Mouse (Mus musculus): ENCODE measurements around the gene Shtn1. TPM values are rescaled to one million over a fixed set of nuclear protein-coding genes. Genes with fewer than 3 reads are reported as not detected.
A peak's percentile ranks its signal among the peaks of the same experiment; 100 is the strongest.

Shtn1 gene
- polyA plus RNA-seq, 1 experiment from 2014 or later: 2.7 TPM

DNA sequence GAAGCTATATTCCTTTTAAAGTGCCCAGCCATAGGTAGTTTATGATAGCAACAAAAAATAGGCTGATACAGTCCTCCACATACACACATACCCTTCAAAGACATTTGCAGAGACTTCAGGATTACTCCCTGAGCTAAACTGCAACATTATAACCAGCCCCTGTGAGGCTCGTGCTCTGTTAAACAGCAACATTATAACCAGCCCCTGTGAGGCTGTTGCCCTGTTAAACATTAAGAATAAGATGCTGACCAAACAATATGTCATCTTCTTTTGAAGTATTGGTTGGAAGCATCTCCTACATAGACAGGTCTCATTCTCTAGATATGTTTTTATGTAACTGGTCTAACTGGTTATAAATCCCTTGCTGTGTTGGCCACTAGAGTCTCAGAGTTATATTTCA is 45.7 kb downstream of the Shtn1 start:
- no peaks in the 10 kb centered on the region; the same call in 1 of the 2 replicates for H3K27me3 ChIP-seq (ENCODE audit: insufficient read depth, low read length)
- H3K9ac ChIP-seq (replicated peaks; ENCODE audit: low read length): no peak overlapping the region
- whole genome bisulfite sequencing: 76% methylated on average over 1 of the region's 1 CpGs
- H3K4me3 ChIP-seq (ENCODE audit: low read length): no peak overlapping the region
- no peak for ATAC-seq (ENCODE audit: low FRiP score, low TSS enrichment)
- H3K4me1 ChIP-seq (ENCODE audit: insufficient read depth, low read length): no peaks in the 10 kb centered on the region
- H3K9me3 ChIP-seq (ENCODE audit: low read length): no peaks in the 10 kb centered on the region
- H3K4me2 ChIP-seq (replicated peaks; ENCODE audit: low read depth, low read length): no peak overlapping the region
- no peak overlapping the region for H3K27ac ChIP-seq (ENCODE audit: low read length)
- no peaks in the 10 kb centered on the region for H3K36me3 ChIP-seq (ENCODE audit: insufficient read depth, low read length)

DNA sequence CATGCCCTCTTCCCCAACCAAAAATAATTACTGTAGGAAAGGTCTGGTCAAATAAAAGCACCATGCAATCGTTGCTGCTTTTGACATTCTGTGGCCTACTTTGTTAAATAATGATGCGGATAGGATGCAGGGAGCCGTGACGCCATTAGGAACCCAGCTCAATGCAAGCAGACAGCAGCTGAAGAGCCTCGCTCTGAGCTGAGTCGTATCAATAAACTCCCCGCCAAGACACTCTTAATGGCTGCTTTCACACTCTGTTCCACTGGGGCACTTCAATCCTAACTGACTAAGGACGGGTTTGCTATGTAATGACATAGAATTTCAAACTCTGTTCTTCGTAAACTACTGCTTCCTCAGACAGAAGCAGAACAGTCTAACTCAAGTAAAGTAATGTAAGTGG is 46.9 kb downstream of the Shtn1 start:
- no peaks in the 10 kb centered on the region for H3K9me3 ChIP-seq (ENCODE audit: low read length)
- H3K27me3 ChIP-seq (ENCODE audit: insufficient read depth, low read length): no peaks in the 10 kb centered on the region; the same call in 1 of the 2 replicates
- H3K27ac ChIP-seq (ENCODE audit: low read length): no peak overlapping the region
- H3K4me3 ChIP-seq (ENCODE audit: low read length): no peak overlapping the region
- no peak overlapping the region for H3K4me2 ChIP-seq (replicated peaks; ENCODE audit: low read depth, low read length)
- no peaks in the 10 kb centered on the region for H3K36me3 ChIP-seq (ENCODE audit: insufficient read depth, low read length)
- ATAC-seq (ENCODE audit: low FRiP score, low TSS enrichment): no peak
- H3K4me1 ChIP-seq (ENCODE audit: insufficient read depth, low read length): no peaks in the 10 kb centered on the region
- 51% methylated on average over 9 of the region's 9 CpGs for WGBS
- H3K9ac ChIP-seq (replicated peaks; ENCODE audit: low read length): no peak overlapping the region

GRCm38 (mm10) chr19:59028130-59028529 is 47.8 kb downstream of the Shtn1 start:
- ATAC-seq (ENCODE audit: low FRiP score, low TSS enrichment): no peak
- H3K9me3 ChIP-seq (ENCODE audit: low read length): no peaks in the 10 kb centered on the region
- WGBS: over 99% methylated on average over 3 of the region's 3 CpGs

GRCm38 (mm10) chr19:59023876-59024275 is 52.0 kb downstream of the Shtn1 start:
- no peak for ATAC-seq (ENCODE audit: low FRiP score, low TSS enrichment)
- no peak overlapping the region for H3K27ac ChIP-seq (ENCODE audit: low read length)
- 88% methylated on average over 3 of the region's 3 CpGs for WGBS

More at GRCm38 (mm10) chr19:59028130-59028529, 47.8 kb downstream of the Shtn1 start:
- Histone ChIP-seq H3K4me1 (ENCODE audit: insufficient read depth, low read length) (no peaks in the 10 kb centered on the region), H3K4me2 (replicated peaks; ENCODE audit: low read depth, low read length) (no peak overlapping the region), H3K27me3 (ENCODE audit: insufficient read depth, low read length) (no peaks in the 10 kb centered on the region), H3K4me3 (ENCODE audit: low read length) (no peak overlapping the region), H3K27ac (ENCODE audit: low read length) (no peak overlapping the region), H3K9ac (replicated peaks; ENCODE audit: low read length) (no peak overlapping the region), H3K36me3 (ENCODE audit: insufficient read depth, low read length) (no peaks in the 10 kb centered on the region)

GRCm38 (mm10) chr19:59021644-59022043 is 54.3 kb downstream of the Shtn1 start:
- Histone ChIP-seq H3K4me1 (ENCODE audit: insufficient read depth, low read length) (no peaks in the 10 kb centered on the region), H3K27ac (ENCODE audit: low read length) (no peak overlapping the region), H3K27me3 (ENCODE audit: insufficient read depth, low read length) (no peaks in the 10 kb centered on the region), H3K9ac (replicated peaks; ENCODE audit: low read length) (no peak overlapping the region), H3K4me3 (ENCODE audit: low read length) (no peak overlapping the region), H3K4me2 (replicated peaks; ENCODE audit: low read depth, low read length) (no peak overlapping the region), H3K9me3 (ENCODE audit: low read length) (peaks cover 8% of the 10 kb centered on the region; the same call in 1 of the 2 replicates), H3K36me3 (ENCODE audit: insufficient read depth, low read length) (no peaks in the 10 kb centered on the region)
- no peak for ATAC-seq (ENCODE audit: low FRiP score, low TSS enrichment)

More at GRCm38 (mm10) chr19:59023876-59024275, 52.0 kb downstream of the Shtn1 start:
- Histone ChIP-seq H3K4me3 (ENCODE audit: low read length) (no peak overlapping the region), H3K4me1 (ENCODE audit: insufficient read depth, low read length) (no peaks in the 10 kb centered on the region), H3K4me2 (replicated peaks; ENCODE audit: low read depth, low read length) (no peak overlapping the region), H3K9ac (replicated peaks; ENCODE audit: low read length) (no peak overlapping the region), H3K36me3 (ENCODE audit: insufficient read depth, low read length) (no peaks in the 10 kb centered on the region), H3K27me3 (ENCODE audit: insufficient read depth, low read length) (no peaks in the 10 kb centered on the region), H3K9me3 (ENCODE audit: low read length) (peaks cover 8% of the 10 kb centered on the region; the same call in 1 of the 2 replicates)

- no peaks in the 10 kb centered on the region for H3K9me3 ChIP-seq (ENCODE audit: low read length)
- no peaks in the 10 kb centered on the region for H3K36me3 ChIP-seq (ENCODE audit: insufficient read depth, low read length)
- H3K4me3 ChIP-seq (ENCODE audit: low read length): no peak overlapping the region
- H3K9ac ChIP-seq (replicated peaks; ENCODE audit: low read length): no peak overlapping the region
- no peak overlapping the region for H3K4me2 ChIP-seq (replicated peaks; ENCODE audit: low read depth, low read length)
- no peak for ATAC-seq (ENCODE audit: low FRiP score, low TSS enrichment)
- no peaks in the 10 kb centered on the region for H3K27me3 ChIP-seq (ENCODE audit: insufficient read depth, low read length)
- no peak overlapping the region for H3K27ac ChIP-seq (ENCODE audit: low read length)
- H3K4me1 ChIP-seq (ENCODE audit: insufficient read depth, low read length): no peaks in the 10 kb centered on the region
- 78% methylated on average over 5 of the region's 5 CpGs for WGBS
Measured at GRCm38 (mm10) chr19:59010802-59011201, 65.1 kb downstream of the Shtn1 start.

- Histone ChIP-seq H3K27ac (ENCODE audit: low read length) (no peak overlapping the region), H3K36me3 (ENCODE audit: insufficient read depth, low read length) (no peaks in the 10 kb centered on the region), H3K4me1 (ENCODE audit: insufficient read depth, low read length) (no peaks in the 10 kb centered on the region), H3K9me3 (ENCODE audit: low read length) (no peaks in the 10 kb centered on the region), H3K4me2 (replicated peaks; ENCODE audit: low read depth, low read length) (no peak overlapping the region), H3K9ac (replicated peaks; ENCODE audit: low read length) (no peak overlapping the region), H3K4me3 (ENCODE audit: low read length) (no peak overlapping the region), H3K27me3 (ENCODE audit: insufficient read depth, low read length) (no peaks in the 10 kb centered on the region)
- ATAC-seq (ENCODE audit: low FRiP score, low TSS enrichment): no peak
- WGBS: 79% methylated on average over 15 of the region's 15 CpGs
Measured at GRCm38 (mm10) chr19:59006577-59007340, 69.1 kb downstream of the Shtn1 start.

DNA sequence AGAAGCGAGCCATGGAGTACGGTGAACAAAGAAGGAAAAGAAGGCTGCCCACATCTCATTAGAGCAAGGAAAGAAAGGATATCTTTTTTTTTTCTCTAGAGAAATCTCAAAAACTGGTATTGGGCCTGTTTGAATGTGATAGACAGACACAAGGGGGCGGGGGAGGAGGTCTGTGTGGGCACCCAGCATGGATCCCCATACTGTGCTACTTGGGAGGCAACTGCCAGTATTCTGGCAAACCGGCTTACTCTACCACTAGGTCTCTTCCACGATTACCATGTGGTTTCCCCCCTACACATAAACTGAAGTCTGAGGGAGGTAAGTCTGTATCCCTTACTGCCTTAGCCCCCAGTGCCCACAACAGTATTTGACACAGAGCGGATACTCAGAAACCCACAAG is 73.1 kb downstream of the Shtn1 start:
- Histone ChIP-seq H3K27me3 (ENCODE audit: insufficient read depth, low read length) (no peaks in the 10 kb centered on the region), H3K4me1 (ENCODE audit: insufficient read depth, low read length) (no peaks in the 10 kb centered on the region), H3K4me2 (replicated peaks; ENCODE audit: low read depth, low read length) (no peak overlapping the region), H3K9ac (replicated peaks; ENCODE audit: low read length) (no peak overlapping the region), H3K27ac (ENCODE audit: low read length) (no peak overlapping the region), H3K4me3 (ENCODE audit: low read length) (no peak overlapping the region), H3K9me3 (ENCODE audit: low read length) (no peaks in the 10 kb centered on the region), H3K36me3 (ENCODE audit: insufficient read depth, low read length) (no peaks in the 10 kb centered on the region)
- 82% methylated on average over 6 of the region's 6 CpGs for WGBS
- ATAC-seq (ENCODE audit: low FRiP score, low TSS enrichment): no peak

DNA sequence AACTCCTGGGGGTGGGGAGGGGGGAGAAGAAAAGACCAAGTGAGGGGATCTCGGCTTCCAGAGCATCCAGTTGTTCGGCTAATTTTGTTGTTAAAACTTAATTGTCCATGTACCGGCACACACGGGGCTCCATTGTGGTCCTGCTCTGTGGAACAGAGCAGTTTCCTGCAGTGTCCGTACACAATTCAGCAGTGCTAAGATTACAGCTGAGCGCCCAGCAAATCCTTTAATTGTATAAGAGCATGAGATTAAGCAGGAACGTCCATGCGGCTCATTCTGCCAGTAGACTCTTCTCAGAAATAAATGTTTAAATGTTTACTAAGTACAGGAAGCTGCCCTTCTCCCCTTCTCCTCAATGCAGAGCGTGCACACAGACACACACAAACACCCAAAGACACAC is 94.3 kb downstream of the Shtn1 start:
- ATAC-seq (ENCODE audit: low FRiP score, low TSS enrichment): no peak

GRCm38 (mm10) chr19:58980056-58980440 is 95.9 kb downstream of the Shtn1 start:
- no peak for ATAC-seq (ENCODE audit: low FRiP score, low TSS enrichment)
- Histone ChIP-seq H3K9ac (replicated peaks; ENCODE audit: low read length) (no peak overlapping the region), H3K27me3 (ENCODE audit: insufficient read depth, low read length) (no peaks in the 10 kb centered on the region), H3K9me3 (ENCODE audit: low read length) (no peaks in the 10 kb centered on the region), H3K4me3 (ENCODE audit: low read length) (peak overlapping the region; percentile 9; the same call in 1 of the 2 replicates), H3K4me1 (ENCODE audit: insufficient read depth, low read length) (0 out of 2 replicates have a peak, but pooled peaks cover 4% of the 10 kb centered on the region), H3K4me2 (replicated peaks; ENCODE audit: low read depth, low read length) (peak overlapping the region; percentile 33), H3K27ac (ENCODE audit: low read length) (no peak overlapping the region), H3K36me3 (ENCODE audit: insufficient read depth, low read length) (no peaks in the 10 kb centered on the region)
- WGBS: 66% methylated on average over 5 of the region's 5 CpGs

More for the DNA sequence above, 94.3 kb downstream of the Shtn1 start:
- 19% methylated on average over 9 of the region's 9 CpGs for WGBS
- Histone ChIP-seq H3K9me3 (ENCODE audit: low read length) (no peaks in the 10 kb centered on the region), H3K27ac (ENCODE audit: low read length) (no peak overlapping the region), H3K36me3 (ENCODE audit: insufficient read depth, low read length) (no peaks in the 10 kb centered on the region), H3K4me2 (replicated peaks; ENCODE audit: low read depth, low read length) (peak overlapping the region; percentile 39), H3K4me3 (ENCODE audit: low read length) (no peak overlapping the region; the same call in 1 of the 2 replicates), H3K9ac (replicated peaks; ENCODE audit: low read length) (no peak overlapping the region), H3K27me3 (ENCODE audit: insufficient read depth, low read length) (no peaks in the 10 kb centered on the region), H3K4me1 (ENCODE audit: insufficient read depth, low read length) (0 out of 2 replicates have a peak, but pooled peaks cover 4% of the 10 kb centered on the region)
